Mouse (Mus musculus): ENCODE measurements around the gene Cpne1.
"Not testable (repeated sequence)": the region's sequence is repeated elsewhere in the genome, so short reads cannot be mapped to it uniquely, and the experiment has no call there.

The Cpne1 gene

GRCm38 (mm10) chr2:156111358-156112079 is at the start of gene Cpne1, which contains the start of gene Rbm12:
Gene Cpne1, minus strand, starts transcription at chr2:156111965.
Gene Rbm12, minus strand, starts transcription at chr2:156111978.
- DNase-seq (ENCODE audit: extremely low spot score, low read depth, low spot score), result peak; percentile 74

DNA sequence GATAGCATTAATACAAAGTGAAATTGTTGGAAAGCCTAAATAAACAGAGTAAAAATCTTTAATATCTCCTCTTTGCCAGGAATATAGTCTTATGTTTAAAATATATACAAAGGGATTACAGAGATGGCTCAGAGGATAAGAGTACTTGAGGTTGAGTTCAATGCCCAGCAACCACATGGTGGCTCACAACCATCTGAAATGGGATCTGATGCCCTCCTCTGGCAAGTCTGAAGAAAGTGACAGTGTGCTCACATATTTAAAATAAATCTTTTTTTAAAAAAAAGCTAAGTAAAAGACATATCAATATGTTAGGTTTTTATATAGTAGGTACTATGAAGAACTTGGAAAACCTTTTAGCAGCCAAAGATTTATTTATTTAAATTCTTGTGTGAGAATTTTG is 39.8 kb upstream of the Cpne1 start:
- no peak for DNase-seq (ENCODE audit: extremely low spot score, low read depth, low spot score)

GRCm38 (mm10) chr2:156147316-156147915 is 35.7 kb upstream of the Cpne1 start:
- no peak for DNase-seq (ENCODE audit: extremely low spot score, low read depth, low spot score)

DNA sequence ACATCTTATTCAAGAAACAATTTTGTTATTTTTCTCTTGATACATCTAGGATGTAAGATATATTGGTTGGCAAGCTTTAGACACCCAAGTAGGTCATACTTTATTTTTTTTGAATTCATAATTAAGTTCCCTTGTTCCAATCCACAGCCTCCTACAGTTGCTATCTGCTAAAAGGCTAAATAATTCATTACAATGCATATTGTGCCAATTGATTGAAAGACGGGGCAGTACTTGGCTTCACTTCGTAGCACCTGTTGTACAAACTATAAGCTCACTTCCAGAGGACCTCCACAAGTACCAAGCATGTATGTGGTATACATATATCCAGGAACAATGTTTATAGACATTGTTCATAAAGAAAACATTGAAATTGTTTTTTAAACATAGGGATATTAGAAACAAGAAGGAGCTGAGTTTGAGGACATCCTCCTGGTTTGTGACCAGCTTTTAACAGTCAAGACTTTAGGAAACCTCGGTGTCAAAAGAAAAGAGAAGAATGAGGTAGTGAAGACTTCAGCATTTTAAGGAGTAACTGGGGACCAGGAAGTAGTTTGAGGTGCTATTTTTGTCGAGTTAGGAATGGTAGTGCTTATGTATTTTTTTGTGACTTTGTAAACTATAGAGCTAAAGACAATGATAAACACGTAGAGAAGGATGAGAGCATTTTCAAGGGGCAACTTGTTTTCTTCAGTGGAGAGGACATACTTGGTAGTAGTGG is 34.7 kb upstream of the Cpne1 start:
- no peak for DNase-seq (ENCODE audit: extremely low spot score, low read depth, low spot score)

- no peak for DNase-seq (ENCODE audit: extremely low spot score, low read depth, low spot score)
Measured at GRCm38 (mm10) chr2:156145486-156146130, 33.8 kb upstream of the Cpne1 start.

DNA sequence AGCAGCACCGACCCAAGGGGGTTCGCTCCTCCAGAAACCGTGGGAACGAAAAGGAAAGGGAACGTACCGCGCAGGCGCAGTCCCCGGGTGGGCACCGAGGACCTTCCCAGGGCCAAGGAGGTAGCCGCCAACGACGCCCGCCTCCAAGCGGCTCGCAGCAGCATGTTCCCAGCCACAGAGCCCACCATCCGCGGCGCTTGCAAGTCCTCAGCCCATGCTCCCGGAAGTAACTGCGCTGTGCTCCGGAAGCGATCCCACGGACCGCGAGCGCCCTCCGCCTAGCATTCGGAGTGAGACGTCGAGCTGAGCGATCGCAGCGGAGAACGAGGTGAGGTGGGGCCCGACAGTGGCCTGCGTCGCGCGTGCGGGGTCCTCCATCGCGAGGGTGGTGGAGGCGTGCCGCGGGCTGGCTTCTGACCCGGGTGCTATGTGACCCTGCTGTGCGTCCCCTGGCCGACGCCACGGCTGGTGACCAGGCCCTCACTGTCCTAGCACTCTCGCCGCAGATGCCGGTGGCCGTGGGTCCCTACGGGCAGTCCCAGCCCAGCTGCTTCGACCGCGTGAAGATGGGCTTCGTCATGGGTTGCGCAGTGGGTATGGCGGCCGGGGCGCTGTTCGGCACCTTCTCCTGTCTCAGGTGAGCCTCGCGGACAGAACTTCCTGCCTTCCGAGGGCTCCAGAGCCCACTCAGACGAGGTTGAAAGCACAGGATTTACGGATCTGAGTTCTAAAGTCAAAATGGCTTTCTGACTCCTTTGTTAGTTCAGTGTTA is 32.4 kb upstream of the Cpne1 start, which contains the start of the genes Romo1 and Nfs1:
TSS of gene Romo1 (plus strand) at position 87 of the 772 bp plus-strand sequence.
TSS of gene Nfs1 (minus strand) at position 234 of the 772 bp plus-strand sequence.
- peak; percentile 82 for DNase-seq (ENCODE audit: extremely low spot score, low read depth, low spot score)

- DNase-seq (ENCODE audit: extremely low spot score, low read depth, low spot score), result no peak
Measured at GRCm38 (mm10) chr2:156143367-156143766, 31.6 kb upstream of the Cpne1 start.

- no peak for DNase-seq (ENCODE audit: extremely low spot score, low read depth, low spot score)
Measured at GRCm38 (mm10) chr2:156142820-156143219, 31.1 kb upstream of the Cpne1 start.

DNA sequence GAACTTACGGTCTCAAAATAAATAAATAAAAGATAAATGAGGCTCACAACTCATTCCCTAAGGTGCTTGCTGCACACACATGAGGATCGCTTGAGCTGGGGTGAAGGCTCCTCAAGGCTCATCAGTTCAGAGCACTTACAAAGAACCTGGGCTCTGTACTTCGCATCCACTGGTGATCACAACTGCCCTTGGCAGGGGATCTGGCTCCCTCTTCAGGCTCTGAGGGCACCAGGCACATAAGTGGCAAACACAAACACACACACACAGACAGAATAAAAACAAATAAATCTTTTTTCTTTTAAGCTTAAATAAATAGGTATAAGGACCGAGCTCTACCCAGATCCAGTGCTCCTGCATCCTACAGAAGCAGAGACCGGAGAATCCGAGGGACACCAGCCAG is 23.9 kb upstream of the Cpne1 start:
- no peak for DNase-seq (ENCODE audit: extremely low spot score, low read depth, low spot score)

- no peak for DNase-seq (ENCODE audit: extremely low spot score, low read depth, low spot score)
Measured at GRCm38 (mm10) chr2:156134161-156134560, 22.4 kb upstream of the Cpne1 start.

DNA sequence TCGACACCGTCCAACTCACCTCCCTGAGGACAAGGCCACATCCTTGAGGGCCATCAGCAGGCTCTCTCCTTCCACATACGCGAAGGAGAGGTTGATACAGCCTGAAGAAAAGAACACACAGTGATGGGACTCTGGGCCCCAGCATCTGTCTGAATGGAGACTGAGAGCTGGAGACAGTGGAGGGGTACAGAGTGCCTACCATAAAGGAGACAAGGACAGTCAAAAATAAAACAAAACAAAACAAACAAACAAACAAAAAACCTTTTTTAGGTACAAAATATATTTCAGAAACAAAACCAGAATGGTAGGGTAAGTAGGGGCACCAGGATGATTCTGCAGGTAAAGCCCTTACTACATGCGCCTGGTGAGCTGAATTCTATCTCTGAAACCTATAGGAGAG is 15.2 kb upstream of the Cpne1 start, which contains the start of gene Gm28036:
TSS of gene Gm28036 (minus strand) at position 101 of the 400 bp plus-strand sequence.
- no peak for DNase-seq (ENCODE audit: extremely low spot score, low read depth, low spot score)

- no peak for DNase-seq (ENCODE audit: extremely low spot score, low read depth, low spot score)
Measured at GRCm38 (mm10) chr2:156123731-156124130, 12.0 kb upstream of the Cpne1 start.

- DNase-seq (ENCODE audit: extremely low spot score, low read depth, low spot score), result no peak
Measured at GRCm38 (mm10) chr2:156119566-156119965, 7.8 kb upstream of the Cpne1 start.

- DNase-seq (ENCODE audit: extremely low spot score, low read depth, low spot score), result not testable (repeated sequence)
Measured at GRCm38 (mm10) chr2:156112080-156112423, 287 bp upstream of the Cpne1 start.

DNA sequence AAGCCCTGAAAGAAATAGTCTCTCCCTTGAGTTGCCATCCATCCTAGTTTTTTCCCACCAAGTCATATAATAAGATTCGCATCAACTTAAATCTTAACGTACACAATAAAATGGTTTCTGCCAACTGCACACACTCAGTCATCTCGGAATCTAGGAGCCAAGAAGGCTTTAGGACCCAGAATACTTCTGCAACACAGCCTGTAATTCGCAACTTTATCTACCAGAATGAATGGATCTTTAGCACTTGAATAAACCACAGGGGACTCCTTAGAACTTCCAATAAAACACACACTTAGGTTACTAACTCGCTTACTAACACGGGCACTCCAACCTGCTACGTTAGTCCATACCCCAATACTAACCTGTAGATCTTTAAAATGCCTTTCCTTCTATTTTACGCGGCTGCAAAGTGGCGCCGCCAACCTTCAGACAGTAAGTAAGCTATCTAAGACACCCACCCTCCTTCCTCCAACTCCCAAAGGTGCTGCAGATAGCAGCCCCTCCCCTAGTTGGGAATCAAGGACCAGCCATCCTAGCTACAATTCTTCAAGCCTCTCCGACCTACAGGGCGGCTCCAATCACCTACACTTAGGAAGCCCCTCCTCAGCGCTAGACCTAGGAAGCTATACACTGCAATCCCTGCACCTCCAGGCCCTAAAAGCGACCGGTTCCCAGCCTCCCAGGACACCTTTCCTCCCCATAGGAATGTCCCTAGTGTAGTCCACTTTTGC is 973 bp downstream of the Cpne1 start:
- DNase-seq (ENCODE audit: extremely low spot score, low read depth, low spot score), result peak; percentile 33

- no peak for DNase-seq (ENCODE audit: extremely low spot score, low read depth, low spot score)
Measured at GRCm38 (mm10) chr2:156091926-156092325, 19.8 kb downstream of the Cpne1 start.

- DNase-seq (ENCODE audit: extremely low spot score, low read depth, low spot score), result no peak
Measured at GRCm38 (mm10) chr2:156089799-156090198, 22.0 kb downstream of the Cpne1 start.

- DNase-seq (ENCODE audit: extremely low spot score, low read depth, low spot score), result no peak
Measured at GRCm38 (mm10) chr2:156087391-156088110, 24.2 kb downstream of the Cpne1 start.

DNA sequence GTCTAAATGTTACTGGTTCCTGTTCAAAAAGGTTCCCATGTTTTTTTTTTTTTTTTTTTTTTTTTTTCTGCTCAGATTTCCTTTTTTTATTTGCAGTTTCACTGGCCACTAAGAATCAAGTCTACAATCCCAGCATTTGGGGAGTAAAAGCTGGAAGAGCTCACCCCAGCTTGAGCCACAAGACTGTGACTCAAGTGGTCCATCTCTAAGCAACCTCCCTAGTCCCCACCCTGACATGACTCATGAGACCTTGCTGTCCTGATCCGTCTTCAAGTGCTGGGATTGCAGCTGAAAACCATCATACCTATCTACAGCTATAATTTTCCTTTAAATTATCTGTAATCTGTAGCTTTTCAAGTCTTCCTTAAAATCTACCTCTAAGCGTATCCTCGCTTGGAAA is 27.2 kb downstream of the Cpne1 start:
- no peak for DNase-seq (ENCODE audit: extremely low spot score, low read depth, low spot score)
